15 mouse cellular contexts compared by ENCODE assay signal in the genomic region with DNA sequence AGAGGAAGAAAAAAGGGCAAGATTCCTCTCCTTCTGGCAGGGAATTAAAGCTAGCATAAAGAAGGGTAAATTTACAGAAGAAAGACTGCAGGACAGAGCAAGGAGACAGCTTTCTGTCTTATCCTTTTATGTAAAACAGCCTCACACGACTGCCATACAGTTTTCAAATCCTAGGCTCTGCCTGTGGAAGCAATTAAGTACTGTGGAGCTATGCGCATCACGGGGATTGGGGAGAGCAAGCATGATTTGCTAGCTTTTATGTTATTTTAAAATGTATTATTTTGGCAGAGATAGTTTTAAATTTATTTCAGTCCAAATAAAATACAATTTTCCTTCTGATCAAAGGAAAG.
"Had no signal": no experiment of that assay in that cellular context is flagged by ENCODE, and none has a peak within 500 bp of the region (broad histone marks: within the 10 kb centered on the region; RNA-seq: fewer than 3 reads in every experiment).

No protein-coding gene starts in this region.

- H3K36me3 ChIP-seq: limb, embryonic 12.5 days; liver, embryonic 13.5 days; lung, embryonic 15.5 days; neural tube, embryonic 12.5 days had no signal

- H3K9me3 ChIP-seq: limb, embryonic 12.5 days; liver, embryonic 13.5 days; lung, embryonic 15.5 days; megakaryocyte, embryonic 14.5 days; neural tube, embryonic 12.5 days had no signal

- H3K4me3 ChIP-seq: limb, embryonic 12.5 days; liver, embryonic 13.5 days; lung, embryonic 15.5 days; megakaryocyte, embryonic 14.5 days; neural tube, embryonic 12.5 days had no signal

- H3K27ac ChIP-seq: limb, embryonic 12.5 days; liver, embryonic 13.5 days; lung, embryonic 15.5 days; macrophage; neural tube, embryonic 12.5 days had no signal

- H3K9ac ChIP-seq: limb, embryonic 12.5 days; liver, embryonic 13.5 days; liver, postnatal 0 days; lung, embryonic 15.5 days; neural tube, embryonic 12.5 days had no signal

- H3K4me2 ChIP-seq: limb, embryonic 12.5 days; liver, embryonic 13.5 days; lung, embryonic 15.5 days; neural tube, embryonic 12.5 days had no signal

- H3K4me1 ChIP-seq: limb, embryonic 12.5 days; liver, embryonic 13.5 days; lung, embryonic 15.5 days; megakaryocyte, embryonic 14.5 days; neural tube, embryonic 12.5 days had no signal

- H3K27me3 ChIP-seq: limb, embryonic 12.5 days; liver, embryonic 13.5 days; lung, embryonic 15.5 days; megakaryocyte, embryonic 14.5 days; neural tube, embryonic 12.5 days had no signal

- DNase-seq: kidney, adult 18-20 months; kidney, postnatal 10 days; kidney, postnatal 4 days; liver; liver, embryonic 13.5 days; liver, postnatal 0 days; lung, postnatal 14 days; right cerebral cortex, postnatal 4 days; spleen, adult 18-20 months; thymus, postnatal 36 days had no signal

- ATAC-seq: liver, postnatal 0 days had no signal
